In genomic region chr5:135286185-135286584, GRCm38 (mm10) we compare ENCODE assay signal across 8 mouse cellular contexts. TPM values are rescaled to one million over a fixed set of nuclear protein-coding genes. Genes with fewer than 3 reads are reported as not detected.
A peak's percentile ranks its signal among the peaks of the same experiment; 100 is the strongest.
DNase-seq lines count a peak whose midpoint lies in the region; ATAC-seq lines count a peak whose summit lies in the region.

No protein-coding gene starts in this region.

- WGBS in hindbrain, embryonic 15.5 days = 2% methylated on average over 6 of the region's 6 CpGs

- H3K4me3 ChIP-seq in hindbrain, embryonic 15.5 days = no peak overlapping the region

- H3K4me2 ChIP-seq in hindbrain, embryonic 15.5 days = no peak overlapping the region

- H3K9me3 ChIP-seq in hindbrain, embryonic 15.5 days = no peaks in the 10 kb centered on the region

- H3K4me1 ChIP-seq in hindbrain, embryonic 15.5 days (replicated peaks) = no peaks in the 10 kb centered on the region

- DNase-seq in NIH3T3 (ENCODE audit: low read depth) = peak; percentile 89
- DNase-seq in cerebellum, adult 9-11 months = peak; percentile 47
- DNase-seq in frontal cortex, postnatal 25 days (ENCODE audit: low spot score in 2 of 2) = peak; percentile 59 to 67
- DNase-seq in left cerebral cortex, adult 11 months (ENCODE audit: low spot score) = peak; percentile 59
- peak; percentile 69 for DNase-seq in right cerebral cortex, postnatal 25 days
- DNase-seq in urinary bladder, postnatal 25 days (ENCODE audit: low spot score) = peak; percentile 71

- ATAC-seq in hindbrain, embryonic 15.5 days (ENCODE audit: low FRiP score, low read depth) = peak; percentile 54
- ATAC-seq in megakaryocyte-erythroid progenitor cell, adult 5-6 weeks (replicated peaks; ENCODE audit: low FRiP score, low TSS enrichment, poor library complexity, severe bottlenecking) = peak; percentile 77

- no peaks in the 10 kb centered on the region for H3K27me3 ChIP-seq in hindbrain, embryonic 15.5 days

- no peak overlapping the region for H3K27ac ChIP-seq in hindbrain, embryonic 15.5 days (replicated peaks)

- H3K9ac ChIP-seq in hindbrain, embryonic 15.5 days = no peak overlapping the region

- no peaks in the 10 kb centered on the region for H3K36me3 ChIP-seq in hindbrain, embryonic 15.5 days

RNA-seq across cellular contexts. Expression of gene Fzd9, which starts 35.2 kb away (rescaled TPM):
- 18.5 and 20.9 TPM in 2 replicates for polyA plus RNA-seq in hindbrain, embryonic 15.5 days (2015; fragmentation: Nextera tagmentation; extraction: Ambion mirVana)
- total RNA-seq in megakaryocyte-erythroid progenitor cell, adult 5-6 weeks (2014; fragmentation: Nextera tagmentation) = 0.30 and 0.37 TPM in 2 replicates
- total RNA-seq in megakaryocyte-erythroid progenitor cell, adult 5-6 weeks (2017) = 0.38 TPM in 1 of 2 replicates, not detected in the other
